Mouse (Mus musculus): ENCODE data around the gene Neurl3. TPM values are rescaled to one million over a fixed set of nuclear protein-coding genes. Genes with fewer than 3 reads are reported as not detected.

The Neurl3 gene
- polyA plus RNA-seq, 1 experiment = 66.0 TPM

DNA sequence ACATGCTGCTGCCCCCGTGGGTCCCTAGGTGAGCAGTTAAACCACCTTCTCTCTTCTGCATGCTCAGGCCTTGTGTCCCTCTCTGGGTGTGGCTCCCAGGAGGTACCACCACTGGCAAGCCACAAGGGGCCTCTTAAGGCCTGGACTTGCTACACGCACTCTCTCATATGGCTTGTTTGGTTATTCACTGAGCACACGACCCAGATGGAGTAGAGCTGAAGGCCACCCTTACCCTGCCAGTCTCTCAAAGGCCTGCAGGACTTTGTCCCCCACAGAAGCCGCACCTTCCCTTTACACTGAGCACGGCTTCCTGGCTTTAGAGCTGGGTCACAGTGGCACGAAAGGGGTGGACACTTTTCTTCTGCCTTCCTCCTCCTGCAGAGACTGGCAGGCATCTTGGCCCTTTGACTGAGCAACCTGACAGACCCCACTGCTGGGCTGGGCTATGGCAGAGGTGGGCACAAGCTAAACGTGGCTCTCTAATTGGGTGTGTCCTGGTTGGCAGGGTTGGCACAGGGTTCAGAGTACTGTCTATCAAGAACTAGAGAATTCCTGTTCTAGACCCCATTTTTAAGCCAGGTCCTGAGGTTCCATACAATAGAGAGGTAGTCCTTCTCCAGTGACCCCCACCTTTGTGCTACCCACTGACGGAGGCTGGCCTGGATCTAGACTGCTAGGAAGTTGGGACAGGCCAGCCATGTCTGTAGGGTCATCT, 2.8 kb downstream of the Neurl3 start:
- WGBS = 27% methylated on average over 8 of the region's 8 CpGs
- peak overlapping the region; percentile 65 for H3K4me3 ChIP-seq (ENCODE audit: extremely low read depth, insufficient read depth, insufficient read length)
- no peaks in the 10 kb centered on the region for H3K27me3 ChIP-seq (ENCODE audit: control insufficient read depth, insufficient read depth, low read length)
- H3K27ac ChIP-seq (ENCODE audit: insufficient read depth, low read length) = peak overlapping the region; percentile 98
- peak in 1 of 2 experiments; percentile 24 for DNase-seq (ENCODE audit: low read depth in 1 of 2, low spot score in 2 of 2)
- H3K4me1 ChIP-seq (ENCODE audit: control insufficient read depth, insufficient read depth, insufficient read length) = peaks cover 39% of the 10 kb centered on the region
- H3K36me3 ChIP-seq (ENCODE audit: control insufficient read depth, insufficient read depth, low read length) = peaks cover 17% of the 10 kb centered on the region
- TF ChIP-seq POLR2A (IDR thresholded peaks at IDR 0.05; ENCODE audit: low read depth, low read length) (no peak), CTCF (IDR thresholded peaks at IDR 0.05; ENCODE audit: extremely low read depth, insufficient read depth, insufficient read length, insufficient replicate concordance) (no peak)

DNA sequence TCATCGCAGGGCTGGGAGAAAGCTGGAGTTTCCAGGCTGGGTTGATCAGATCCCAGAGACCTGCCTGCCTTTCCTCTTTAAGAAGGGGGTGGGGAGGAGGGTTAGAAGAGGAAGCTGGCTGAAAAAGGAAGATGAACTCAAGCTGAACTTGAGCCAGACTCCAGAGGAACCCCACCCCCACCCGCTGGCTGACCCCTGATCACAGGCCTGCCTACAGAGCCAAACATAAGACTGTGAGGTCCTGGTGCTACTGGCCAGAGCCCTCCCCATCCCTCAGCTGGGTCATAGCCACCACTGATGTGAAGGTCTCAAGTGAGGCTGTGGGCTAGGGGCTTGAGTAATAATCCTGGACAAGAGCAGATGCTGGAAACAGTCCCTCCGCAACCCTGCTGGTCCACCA, 3.8 kb downstream of the Neurl3 start:
- Histone ChIP-seq H3K36me3 (ENCODE audit: control insufficient read depth, insufficient read depth, low read length) (peaks cover 20% of the 10 kb centered on the region), H3K27ac (ENCODE audit: insufficient read depth, low read length) (peak overlapping the region; percentile 98), H3K27me3 (ENCODE audit: control insufficient read depth, insufficient read depth, low read length) (no peaks in the 10 kb centered on the region), H3K4me3 (ENCODE audit: extremely low read depth, insufficient read depth, insufficient read length) (peak overlapping the region; percentile 17; the same call in 1 of the 2 replicates), H3K4me1 (ENCODE audit: control insufficient read depth, insufficient read depth, insufficient read length) (peaks cover 44% of the 10 kb centered on the region)
- DNase-seq (ENCODE audit: low read depth in 1 of 2, low spot score in 2 of 2) = no peak
- 45% methylated on average over 3 of the region's 3 CpGs for WGBS
- TF ChIP-seq CTCF (IDR thresholded peaks at IDR 0.05; ENCODE audit: extremely low read depth, insufficient read depth, insufficient read length, insufficient replicate concordance) = no peak
- no peak for TF ChIP-seq POLR2A (IDR thresholded peaks at IDR 0.05; ENCODE audit: low read depth, low read length)

DNA sequence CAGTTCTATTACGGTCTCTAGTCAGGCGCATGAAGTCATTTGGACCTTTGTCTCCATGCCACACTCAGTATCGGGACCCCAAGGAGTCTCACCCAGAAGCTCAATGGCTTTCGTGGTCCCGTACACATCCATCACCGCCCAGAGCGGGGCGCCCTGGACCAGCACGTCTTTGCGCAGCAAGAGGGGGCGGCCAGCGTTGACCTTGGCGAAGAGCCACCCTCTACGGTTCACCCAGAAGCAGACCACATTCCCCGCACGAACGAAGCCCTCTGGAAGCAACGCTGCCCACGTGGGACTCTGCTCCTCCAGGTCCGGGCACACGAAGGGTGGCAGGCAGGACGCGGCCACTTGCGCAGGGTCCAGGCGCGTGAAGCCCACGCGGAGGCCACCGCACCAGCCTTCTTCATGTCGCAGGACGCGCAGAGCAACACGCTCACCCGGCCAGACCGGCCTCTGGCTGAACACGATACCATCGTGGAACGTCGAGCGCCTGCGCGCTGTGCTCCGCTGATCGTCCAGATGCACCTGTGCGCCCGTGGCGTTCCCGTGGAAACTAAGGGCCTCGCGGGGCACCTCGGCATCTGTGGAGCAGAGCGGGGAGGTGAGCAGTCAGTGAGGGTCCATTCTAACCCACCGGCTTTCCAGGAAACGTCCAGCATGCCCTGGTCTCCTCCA, 5.2 kb downstream of the Neurl3 start:
- peaks cover 43% of the 10 kb centered on the region for H3K4me1 ChIP-seq (ENCODE audit: control insufficient read depth, insufficient read depth, insufficient read length)
- no peak for DNase-seq (ENCODE audit: low read depth in 1 of 2, low spot score in 2 of 2)
- H3K36me3 ChIP-seq (ENCODE audit: control insufficient read depth, insufficient read depth, low read length) = peaks cover 22% of the 10 kb centered on the region
- no peaks in the 10 kb centered on the region for H3K27me3 ChIP-seq (ENCODE audit: control insufficient read depth, insufficient read depth, low read length)
- no peak overlapping the region; the same call in 1 of the 2 replicates for H3K27ac ChIP-seq (ENCODE audit: insufficient read depth, low read length)
- no peak overlapping the region for H3K4me3 ChIP-seq (ENCODE audit: extremely low read depth, insufficient read depth, insufficient read length)
- 94% methylated on average over 54 of the region's 54 CpGs for WGBS
- TF ChIP-seq CTCF (IDR thresholded peaks at IDR 0.05; ENCODE audit: extremely low read depth, insufficient read depth, insufficient read length, insufficient replicate concordance) = no peak
- TF ChIP-seq POLR2A (IDR thresholded peaks at IDR 0.05; ENCODE audit: low read depth, low read length) = no peak

- Histone ChIP-seq H3K4me1 (ENCODE audit: control insufficient read depth, insufficient read depth, insufficient read length) (peaks cover 47% of the 10 kb centered on the region), H3K27ac (ENCODE audit: insufficient read depth, low read length) (no peak overlapping the region), H3K4me3 (ENCODE audit: extremely low read depth, insufficient read depth, insufficient read length) (no peak overlapping the region), H3K27me3 (ENCODE audit: control insufficient read depth, insufficient read depth, low read length) (no peaks in the 10 kb centered on the region), H3K36me3 (ENCODE audit: control insufficient read depth, insufficient read depth, low read length) (peaks cover 22% of the 10 kb centered on the region)
- 93% methylated on average over 3 of the region's 3 CpGs for WGBS
- TF ChIP-seq POLR2A (IDR thresholded peaks at IDR 0.05; ENCODE audit: low read depth, low read length) (no peak), CTCF (IDR thresholded peaks at IDR 0.05; ENCODE audit: extremely low read depth, insufficient read depth, insufficient read length, insufficient replicate concordance) (no peak)
- DNase-seq (ENCODE audit: low read depth in 1 of 2, low spot score in 2 of 2) = no peak
Measured at GRCm38 (mm10) chr1:36267595-36267994, 6.9 kb downstream of the Neurl3 start.

DNA sequence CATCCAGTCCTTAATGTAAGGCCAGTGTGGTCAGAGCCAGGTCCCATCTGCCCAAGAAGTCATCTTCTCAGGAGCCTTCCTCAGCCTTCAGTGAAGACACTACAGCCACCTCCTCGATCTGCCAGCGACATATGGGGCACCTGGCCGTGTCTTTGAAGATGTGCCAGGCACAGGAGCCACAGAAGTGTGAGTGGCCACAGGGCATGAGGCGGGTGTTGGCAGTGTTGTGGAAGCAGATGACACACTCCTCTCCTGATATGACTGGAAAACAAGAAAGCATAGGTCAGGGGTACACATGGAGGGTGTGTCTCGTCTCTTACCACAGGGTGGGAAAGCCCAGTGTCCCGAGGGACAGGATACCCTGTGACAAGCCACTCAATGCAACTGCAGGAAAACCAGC, 8.2 kb downstream of the Neurl3 start:
- no peak for TF ChIP-seq CTCF (IDR thresholded peaks at IDR 0.05; ENCODE audit: extremely low read depth, insufficient read depth, insufficient read length, insufficient replicate concordance)
- no peak for TF ChIP-seq POLR2A (IDR thresholded peaks at IDR 0.05; ENCODE audit: low read depth, low read length)
- 45% methylated on average over 6 of the region's 6 CpGs for WGBS
- H3K36me3 ChIP-seq (ENCODE audit: control insufficient read depth, insufficient read depth, low read length) = peaks cover 22% of the 10 kb centered on the region
- peak overlapping the region; percentile 83 for H3K27ac ChIP-seq (ENCODE audit: insufficient read depth, low read length)
- no peak for DNase-seq (ENCODE audit: low read depth in 1 of 2, low spot score in 2 of 2)
- H3K27me3 ChIP-seq (ENCODE audit: control insufficient read depth, insufficient read depth, low read length) = no peaks in the 10 kb centered on the region
- H3K4me1 ChIP-seq (ENCODE audit: control insufficient read depth, insufficient read depth, insufficient read length) = peaks cover 53% of the 10 kb centered on the region
- H3K4me3 ChIP-seq (ENCODE audit: extremely low read depth, insufficient read depth, insufficient read length) = no peak overlapping the region

- Histone ChIP-seq H3K36me3 (ENCODE audit: control insufficient read depth, insufficient read depth, low read length) (peaks cover 12% of the 10 kb centered on the region), H3K4me3 (ENCODE audit: extremely low read depth, insufficient read depth, insufficient read length) (peak overlapping the region; percentile 41), H3K27ac (ENCODE audit: insufficient read depth, low read length) (peak overlapping the region; percentile 91), H3K27me3 (ENCODE audit: control insufficient read depth, insufficient read depth, low read length) (no peaks in the 10 kb centered on the region), H3K4me1 (ENCODE audit: control insufficient read depth, insufficient read depth, insufficient read length) (peaks cover 45% of the 10 kb centered on the region)
- peak; percentile 75 to 89 for DNase-seq (ENCODE audit: low read depth in 1 of 2, low spot score in 2 of 2)
- 1% methylated on average over 13 of the region's 13 CpGs for WGBS
- TF ChIP-seq CTCF (IDR thresholded peaks at IDR 0.05; ENCODE audit: extremely low read depth, insufficient read depth, insufficient read length, insufficient replicate concordance) (no peak), POLR2A (IDR thresholded peaks at IDR 0.05; ENCODE audit: low read depth, low read length) (no peak)
Measured at GRCm38 (mm10) chr1:36263833-36264488, 10.5 kb downstream of the Neurl3 start.
